Mouse (Mus musculus) lung, postnatal 14 days (tissue): Measurements from ENCODE around the gene Spocd1.
A peak's percentile ranks its signal among the peaks of the same experiment; 100 is the strongest.

Experiments
- DNase-seq: peaks from one replicate; pipeline ENCODE4 v3.0.0; 2021

The Spocd1 gene

GRCm38 (mm10) chr4:129978227-129978626 is 49.2 kb downstream of the Spocd1 start:
- no peak for DNase-seq

GRCm38 (mm10) chr4:129978930-129979329 is 49.9 kb downstream of the Spocd1 start:
- no peak for DNase-seq

DNA sequence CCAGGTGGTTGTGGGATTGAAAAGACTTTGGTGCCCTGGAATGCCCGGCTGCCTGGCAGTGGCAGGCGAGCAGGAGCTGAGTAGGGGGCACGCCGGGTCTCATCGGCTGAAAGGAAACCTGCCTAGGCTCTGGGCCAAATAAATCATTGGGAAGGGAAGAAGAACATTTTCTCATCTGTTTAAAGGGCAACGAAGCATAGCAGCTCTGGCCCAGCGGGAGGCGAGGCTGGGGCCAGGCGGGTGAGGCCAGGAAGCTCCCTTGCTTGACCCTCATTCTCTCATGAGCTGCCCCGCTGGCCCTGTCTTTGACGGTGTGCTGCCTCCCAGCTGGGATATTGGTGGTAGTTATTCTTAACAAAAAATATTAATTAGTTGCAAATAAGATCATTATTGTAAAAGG is 52.6 kb downstream of the Spocd1 start:
- DNase-seq, result no peak

DNA sequence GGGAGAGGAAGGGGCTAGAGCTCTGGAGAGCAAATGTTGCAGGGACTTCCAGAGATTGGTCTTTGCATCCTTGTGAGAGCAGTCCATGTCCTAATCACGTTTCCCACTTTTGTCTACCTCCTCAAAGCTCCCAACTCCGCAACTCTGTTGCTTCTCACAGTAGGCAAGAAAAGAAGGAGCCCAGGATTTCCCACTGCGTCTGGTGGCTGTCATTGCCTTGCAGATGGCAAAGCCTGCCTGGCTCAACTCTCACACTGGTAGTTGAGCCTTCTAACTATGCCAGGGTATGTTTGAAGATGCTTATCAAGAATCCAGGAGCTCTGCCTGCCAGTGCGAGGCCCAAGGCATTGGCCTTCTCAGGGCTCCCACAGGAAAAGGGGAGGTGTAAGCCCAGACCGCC is 54.0 kb downstream of the Spocd1 start:
- DNase-seq, result no peak

DNA sequence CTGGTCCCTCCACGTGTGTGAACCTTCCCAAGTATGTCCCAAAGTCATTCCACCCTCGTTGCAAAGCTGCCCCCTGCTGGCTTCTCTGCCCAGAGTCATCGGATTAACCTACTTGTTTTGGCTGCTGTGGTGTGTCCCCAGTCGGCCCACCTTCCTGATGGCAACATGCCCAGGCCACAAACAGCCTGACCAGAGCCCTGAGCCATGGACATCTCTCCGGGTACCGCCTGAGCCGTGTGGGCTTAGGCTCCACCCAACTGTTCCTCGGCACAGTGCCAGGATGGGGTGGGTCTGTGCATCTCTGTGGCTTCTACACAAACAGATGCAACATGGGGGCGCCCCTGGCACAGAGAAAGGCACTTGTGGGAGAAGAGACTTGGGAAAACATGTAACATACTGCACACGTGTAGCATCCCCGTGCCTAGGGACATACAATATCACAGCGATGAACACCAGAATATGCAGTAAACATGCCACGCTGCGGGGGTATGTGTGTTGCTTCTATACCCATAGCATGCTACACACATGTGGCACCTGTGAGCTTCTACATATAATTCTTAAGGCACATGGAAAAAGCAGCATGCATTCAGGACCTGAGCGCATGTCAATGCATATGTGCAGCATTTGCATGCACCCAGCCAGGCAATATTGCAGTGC is 54.8 kb downstream of the Spocd1 start:
- peak; percentile 74 for DNase-seq

GRCm38 (mm10) chr4:129984421-129985061 is 55.5 kb downstream of the Spocd1 start, which contains the start of gene Adgrb2:
Gene Adgrb2, plus strand, starts transcription at chr4:129984870.
- peak; percentile 13 for DNase-seq

DNA sequence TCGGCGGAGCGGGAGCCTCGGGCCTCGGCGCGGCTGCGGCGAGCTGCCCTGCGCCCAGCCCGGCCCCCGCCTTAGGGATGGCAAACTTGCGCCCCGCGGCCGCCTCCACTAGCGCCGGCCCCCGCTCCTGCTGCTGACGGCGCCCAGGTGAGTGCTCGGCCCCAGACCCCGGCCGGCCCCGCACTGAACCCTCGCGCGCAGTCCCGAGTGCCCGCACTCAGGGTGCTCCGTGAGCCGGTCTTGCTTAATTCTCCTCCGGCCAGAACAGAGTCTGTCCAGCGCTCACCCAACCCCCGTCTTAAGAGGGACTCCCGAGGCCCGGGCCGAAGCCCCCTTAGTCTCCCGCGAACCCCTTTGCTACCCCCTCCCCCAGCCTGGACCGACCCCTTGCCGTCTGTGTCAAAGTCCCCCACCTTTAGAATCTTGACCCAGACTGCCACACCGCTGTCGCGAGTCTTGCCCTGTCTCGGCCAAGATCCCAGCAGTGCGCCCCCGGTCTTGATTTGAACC is 56.2 kb downstream of the Spocd1 start:
- no peak for DNase-seq

- peak; percentile 50 for DNase-seq
These were observed 56.8 kb downstream of the Spocd1 start for GRCm38 (mm10) chr4:129985671-129986441.

DNA sequence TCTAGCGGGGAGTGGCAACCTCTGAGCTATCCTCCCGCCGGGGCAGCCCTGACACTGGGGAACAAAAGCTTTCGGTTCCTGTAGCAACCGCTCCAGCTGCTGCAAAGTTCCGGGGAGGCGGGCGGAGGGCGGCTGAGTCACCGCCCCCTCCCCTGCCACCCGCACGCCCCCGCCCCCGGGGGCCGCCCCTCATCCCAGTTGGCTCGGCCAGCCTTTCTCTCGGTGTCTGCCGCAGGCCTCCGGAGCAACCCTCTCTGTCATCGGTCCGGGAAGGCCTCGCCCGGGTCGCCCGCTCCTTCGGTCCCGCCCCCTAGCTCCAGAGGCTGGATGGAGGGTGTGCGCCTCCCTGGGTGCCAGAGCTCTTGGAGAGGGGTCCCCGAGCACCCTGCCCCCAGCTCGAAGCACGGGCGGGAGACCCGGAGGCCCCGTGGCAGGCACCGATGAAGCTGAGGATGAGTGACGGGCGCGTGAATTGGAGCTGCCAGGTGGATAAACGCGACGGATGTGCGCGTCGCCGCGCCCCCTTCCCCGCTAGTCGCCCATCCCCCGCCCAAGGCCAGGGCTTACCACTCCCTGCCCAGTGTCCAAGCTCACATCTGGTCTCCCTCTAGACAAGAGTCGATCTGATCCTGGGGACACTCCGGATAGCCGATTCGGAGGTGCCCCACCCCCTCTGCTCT is 58.9 kb downstream of the Spocd1 start:
- peak; percentile 40 for DNase-seq

DNA sequence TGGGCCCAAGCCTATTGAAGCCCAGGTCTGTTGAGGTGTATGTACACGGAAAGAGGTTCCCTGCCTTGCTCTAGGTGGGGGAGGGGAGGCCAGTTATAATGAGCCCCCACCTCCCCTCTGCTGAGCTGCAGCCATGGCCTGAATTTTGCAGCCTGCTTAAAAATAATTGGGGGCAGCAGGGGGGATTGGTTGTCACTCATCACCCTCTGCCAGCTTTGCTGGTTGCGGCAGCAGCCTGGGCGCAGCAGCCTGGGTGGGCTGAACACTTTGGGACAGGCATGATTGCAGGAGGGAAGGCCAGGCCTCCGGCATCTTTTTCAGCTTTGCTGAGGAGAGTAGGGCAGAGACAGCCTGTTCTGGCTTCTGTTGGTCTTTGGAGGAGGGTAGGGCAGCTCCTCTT is 60.9 kb downstream of the Spocd1 start:
- DNase-seq, result no peak

- DNase-seq, result no peak
These were observed 63.7 kb downstream of the Spocd1 start for GRCm38 (mm10) chr4:129992720-129993119.

DNA sequence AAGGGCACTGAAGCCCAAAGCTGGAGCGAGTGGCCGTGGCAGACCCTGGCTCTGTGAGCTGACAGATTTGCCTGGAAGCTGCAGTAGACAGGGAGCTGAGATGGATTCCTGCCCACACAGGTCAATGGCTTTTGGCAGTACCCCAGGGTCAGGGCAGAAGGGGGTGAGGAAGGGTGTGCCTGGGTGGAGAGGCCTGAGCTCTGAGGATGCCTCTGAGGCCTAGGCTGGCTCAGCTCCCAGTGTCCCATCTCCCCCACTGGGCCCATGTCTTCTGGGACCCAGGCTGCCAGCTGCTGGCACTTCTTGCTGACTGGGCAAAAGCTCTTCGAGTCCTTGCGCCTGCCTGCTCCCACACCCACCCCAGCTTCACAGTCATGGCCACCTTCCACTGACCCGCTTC is 64.2 kb downstream of the Spocd1 start:
- no peak for DNase-seq

GRCm38 (mm10) chr4:129993944-129994695 is 65.1 kb downstream of the Spocd1 start:
- no peak for DNase-seq

DNA sequence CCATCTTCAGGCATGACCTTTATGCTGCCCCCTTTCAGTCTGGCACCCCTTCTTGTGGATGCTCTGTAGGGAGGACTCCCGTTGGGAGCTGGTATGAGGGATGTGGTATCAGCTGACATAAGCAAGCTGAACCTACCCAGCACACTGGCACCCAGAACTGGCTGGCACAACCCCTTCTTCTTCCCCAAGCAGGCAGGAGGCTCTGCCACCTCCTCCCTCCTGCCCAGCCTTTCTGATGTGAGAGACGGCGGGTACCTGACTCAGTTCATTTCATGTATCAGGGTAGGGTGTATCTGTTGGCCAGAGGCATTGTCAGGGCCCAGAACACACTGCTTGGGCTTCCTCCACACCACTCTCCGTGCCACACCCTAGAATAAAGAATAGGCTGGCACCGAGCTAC is 65.7 kb downstream of the Spocd1 start:
- no peak for DNase-seq

GRCm38 (mm10) chr4:129995255-129995654 is 66.2 kb downstream of the Spocd1 start:
- DNase-seq, result no peak

DNA sequence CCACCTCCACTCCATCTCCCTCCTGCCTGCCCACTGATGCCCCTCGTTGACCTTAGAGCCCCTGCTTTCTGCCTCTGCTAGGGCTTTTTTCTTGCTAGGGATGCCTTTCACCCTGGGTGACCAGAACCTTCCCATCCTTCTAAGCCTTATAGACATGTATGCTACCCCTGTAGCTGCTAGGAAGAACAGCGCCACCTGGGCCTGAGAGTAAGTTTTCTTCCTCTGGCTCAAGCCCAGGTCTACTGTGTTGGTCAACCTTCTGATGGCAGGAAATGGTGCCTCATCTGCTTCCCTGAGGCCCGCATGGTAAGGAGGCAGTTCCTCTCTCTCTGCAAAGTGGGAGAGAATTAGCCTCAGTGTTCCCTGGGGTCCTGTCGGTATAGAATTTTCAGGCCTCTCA is 67.0 kb downstream of the Spocd1 start:
- DNase-seq, result no peak

DNA sequence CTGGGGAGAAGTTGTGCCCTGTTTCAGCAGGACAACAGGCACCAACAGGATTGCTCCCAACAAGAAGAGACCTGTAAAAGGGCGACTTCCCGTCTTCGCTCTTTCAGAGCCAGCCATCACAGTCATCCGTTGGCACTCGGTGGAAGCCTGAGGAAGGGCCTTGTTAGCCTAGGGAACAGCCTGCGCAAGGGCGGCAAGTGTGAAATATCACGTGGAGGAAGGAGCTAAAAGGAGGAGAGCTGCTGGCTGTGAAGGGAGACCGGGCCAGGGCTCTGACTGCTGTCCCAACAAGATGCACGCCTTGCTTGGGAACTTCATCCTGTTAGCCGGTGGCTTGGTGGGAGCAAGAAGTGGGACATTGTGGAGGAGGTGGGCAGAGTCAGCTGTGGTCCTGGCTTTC is 69.1 kb downstream of the Spocd1 start:
- no peak for DNase-seq

DNA sequence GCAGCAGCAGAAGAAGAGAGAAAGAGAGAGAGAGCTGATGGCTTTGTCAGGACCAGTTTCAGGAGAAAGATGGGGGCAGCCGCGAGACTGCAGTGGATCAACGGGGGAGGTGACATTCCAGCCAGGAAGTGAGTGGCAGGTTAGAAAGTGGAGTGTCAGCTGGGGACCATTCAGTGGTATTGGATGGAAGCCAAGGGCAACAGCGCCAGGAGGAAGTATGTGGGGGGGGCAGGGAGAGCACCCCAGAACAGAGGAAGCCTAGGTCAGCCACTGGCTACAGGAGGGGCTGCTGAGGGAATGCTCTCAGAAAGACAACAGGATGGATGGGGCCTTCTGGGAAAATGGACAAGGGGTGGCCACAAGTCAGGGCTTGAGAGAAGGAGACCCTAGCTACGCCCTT is 72.7 kb downstream of the Spocd1 start:
- DNase-seq, result no peak

- DNase-seq, result no peak
These were observed 73.1 kb downstream of the Spocd1 start for GRCm38 (mm10) chr4:130002157-130002556.

- no peak for DNase-seq
These were observed 76.5 kb downstream of the Spocd1 start for GRCm38 (mm10) chr4:130005593-130005992.

- no peak for DNase-seq
These were observed 77.5 kb downstream of the Spocd1 start for GRCm38 (mm10) chr4:130006533-130006932.
